Mouse (Mus musculus) ES-Bruce4 (cell line): ENCODE measurements at regions not wholly inside any gene's neighbourhood (a gene's known extent, or its start where the extent isn't known, plus 50 kb on each side); places are given as distances from the start of the nearest gene placed in this dataset.

ENCODE experiments used
- CTCF ChIP-seq: IDR thresholded peaks from one replicate; pipeline ENCODE4 v1.8.1; 2011; ENCODE audit warnings: low read depth, low read length
- POLR2A ChIP-seq: IDR thresholded peaks from one replicate; pipeline ENCODE4 v1.8.1; 2011; ENCODE audit warnings: low read length; ENCODE audit not compliant: insufficient read depth

GRCm38 (mm10) chr9:67698796-67699195, 60.4 kb upstream of the C2cd4b start:
- TF ChIP-seq POLR2A (no peak), CTCF (no peak)
